Mouse (Mus musculus) right cerebral cortex, postnatal 36 days (tissue): ENCODE results near the gene Hoxc8.

ENCODE experiments used
- DNase-seq, 2 experiments: peaks; one replicate each; pipeline ENCODE4 v3.0.0; 2022; ENCODE audit warnings: low spot score in 2 of 2, mixed read lengths in 1 of 2

Gene Hoxc8

GRCm38 (mm10) chr15:102990461-102991397, at the start of gene Hoxc8:
Gene Hoxc8, plus strand, starts transcription at chr15:102990607.
- no peak for DNase-seq

- DNase-seq, result no peak
Measured at GRCm38 (mm10) chr15:102942739-102943467, 47.5 kb upstream of the Hoxc8 start.

GRCm38 (mm10) chr15:102943468-102943813, 47.0 kb upstream of the Hoxc8 start:
- no peak for DNase-seq

GRCm38 (mm10) chr15:102945185-102946077, 45.0 kb upstream of the Hoxc8 start:
- DNase-seq, result no peak

GRCm38 (mm10) chr15:102947276-102947675, 43.1 kb upstream of the Hoxc8 start:
- DNase-seq, result no peak

- no peak for DNase-seq
Measured at GRCm38 (mm10) chr15:102948842-102949241, 41.6 kb upstream of the Hoxc8 start.

- no peak for DNase-seq
Measured at GRCm38 (mm10) chr15:102949696-102950095, 40.7 kb upstream of the Hoxc8 start.

- DNase-seq, result no peak
Measured at GRCm38 (mm10) chr15:102950877-102951276, 39.5 kb upstream of the Hoxc8 start.

- no peak for DNase-seq
Measured at GRCm38 (mm10) chr15:102953561-102953960, 36.8 kb upstream of the Hoxc8 start.

GRCm38 (mm10) chr15:102954192-102955006, 36.0 kb upstream of the Hoxc8 start, which contains the start of gene Hoxc11:
Gene Hoxc11, plus strand, starts transcription at chr15:102954427.
- DNase-seq, result no peak

GRCm38 (mm10) chr15:102955007-102955382, 35.4 kb upstream of the Hoxc8 start:
- no peak for DNase-seq

GRCm38 (mm10) chr15:102955833-102956640, 34.4 kb upstream of the Hoxc8 start:
- no peak for DNase-seq

- no peak for DNase-seq
Measured at GRCm38 (mm10) chr15:102956906-102957305, 33.5 kb upstream of the Hoxc8 start.

- DNase-seq, result no peak
Measured at GRCm38 (mm10) chr15:102959663-102960191, 30.7 kb upstream of the Hoxc8 start.

GRCm38 (mm10) chr15:102961728-102962127, 28.7 kb upstream of the Hoxc8 start:
- DNase-seq, result no peak

GRCm38 (mm10) chr15:102962492-102962891, 27.9 kb upstream of the Hoxc8 start:
- no peak for DNase-seq

GRCm38 (mm10) chr15:102963259-102963658, 27.1 kb upstream of the Hoxc8 start:
- no peak for DNase-seq

GRCm38 (mm10) chr15:102963671-102964640, 26.5 kb upstream of the Hoxc8 start:
- no peak for DNase-seq
